Mouse (Mus musculus): ENCODE results near the gene Gm9758. TPM values are rescaled to one million over a fixed set of nuclear protein-coding genes. Genes with fewer than 3 reads are reported as not detected.

Gene Gm9758
- total RNA-seq, 2 experiments from 2014 or later: not detected

Other genes starting within 250 kb of the Gm9758 start
- gene Speer4e, start 23.5 kb upstream of the Gm9758 start, total RNA-seq (2021): not detected
- not detected for gene Gm10354, start 64.0 kb upstream of the Gm9758 start, total RNA-seq (2021)
- gene Gm17019, start 118.1 kb upstream of the Gm9758 start, total RNA-seq (2021): not detected

Data from gastrocnemius, postnatal 14 days (tissue).